Mouse (Mus musculus) myocyte (in vitro differentiated cells): ENCODE results near the gene Bcas3.

Experiments used
- CEBPB ChIP-seq: IDR thresholded peaks from 2 replicates; pipeline ENCODE4 v1.6.1; 2011; ENCODE audit warnings: mild to moderate bottlenecking, moderate library complexity; ENCODE audit not compliant: poor library complexity, insufficient read depth, severe bottlenecking
- E2F4 ChIP-seq: IDR thresholded peaks from one replicate; pipeline ENCODE4 v1.6.1; 2011; ENCODE audit warnings: mild to moderate bottlenecking, control low read depth, moderate library complexity; ENCODE audit not compliant: insufficient read depth
- MAX ChIP-seq: IDR thresholded peaks from one replicate; pipeline ENCODE4 v1.6.1; 2011; ENCODE audit warnings: low read depth, mild to moderate bottlenecking, control low read depth
- MYOD1 ChIP-seq, 3 experiments: IDR thresholded peaks; one replicate each; pipeline ENCODE4 v1.6.1; 2011; ENCODE audit warnings: control low read depth in 2 of 3, low read depth in 2 of 3, mild to moderate bottlenecking in 2 of 3, moderate library complexity in 1 of 3; ENCODE audit not compliant: insufficient read length in 2 of 3, control insufficient read depth in 1 of 3
- MYOG ChIP-seq, 3 experiments: IDR thresholded peaks; one replicate each; pipeline ENCODE4 v1.6.1; 2011; ENCODE audit warnings: control low read depth in 2 of 3, low read depth in 2 of 3, mild to moderate bottlenecking in 2 of 3; ENCODE audit not compliant: insufficient read length in 2 of 3, control insufficient read depth in 1 of 3, insufficient read depth in 1 of 3
- POLR2A ChIP-seq: IDR thresholded peaks from one replicate; pipeline ENCODE4 v1.6.1; 2011; ENCODE audit warnings: low read depth, mild to moderate bottlenecking, control low read depth, moderate library complexity; ENCODE audit not compliant: insufficient read length
- POLR2AphosphoS2 ChIP-seq: IDR thresholded peaks from one replicate; pipeline ENCODE4 v1.6.1; 2011; ENCODE audit warnings: low read depth, control low read depth; ENCODE audit not compliant: insufficient read length
- REST ChIP-seq: IDR thresholded peaks from one replicate; pipeline ENCODE4 v1.6.1; 2011; ENCODE audit warnings: mild to moderate bottlenecking, control low read depth, moderate library complexity; ENCODE audit not compliant: insufficient read depth, insufficient read length
- TCF12 ChIP-seq: IDR thresholded peaks from one replicate; pipeline ENCODE4 v1.6.1; 2011; ENCODE audit warnings: mild to moderate bottlenecking, control low read depth; ENCODE audit not compliant: poor library complexity, insufficient read depth, severe bottlenecking
- TCF3 ChIP-seq: IDR thresholded peaks from one replicate; pipeline ENCODE4 v1.6.1; 2011; ENCODE audit warnings: low read depth, control low read depth; ENCODE audit not compliant: insufficient read length
- USF1 ChIP-seq: IDR thresholded peaks from one replicate; pipeline ENCODE4 v1.6.1; 2011; ENCODE audit warnings: low read depth, mild to moderate bottlenecking, control low read depth, moderate library complexity

DNA sequence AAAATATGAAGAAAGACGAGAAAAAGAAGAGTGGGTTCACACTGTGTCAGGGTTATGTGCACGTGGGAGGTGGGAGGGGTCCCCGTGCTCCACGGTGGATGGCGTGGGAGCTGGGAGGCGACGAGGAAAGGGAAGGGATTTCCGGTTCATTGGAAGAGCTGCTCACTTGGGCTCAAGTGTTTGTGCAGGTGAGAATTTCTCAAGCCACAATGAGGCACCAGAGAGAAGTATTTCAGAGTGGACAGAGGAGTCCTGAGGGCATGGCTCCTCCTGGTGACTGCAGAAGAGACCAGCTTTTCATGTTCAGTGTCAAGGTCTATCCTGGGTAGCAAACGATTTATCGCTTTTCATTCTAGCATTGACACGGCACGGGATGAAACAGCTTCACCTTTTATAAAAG is 167.3 kb downstream of the Bcas3 start:
- no peak for TF ChIP-seq E2F4
- TF ChIP-seq POLR2A: no peak
- no peak for TF ChIP-seq MYOD1 (IDR thresholded peaks at IDR 0.05; ENCODE audit: control insufficient read depth in 1 of 3, insufficient read length in 2 of 3, low read depth in 2 of 3)
- TF ChIP-seq USF1: no peak
- no peak for TF ChIP-seq POLR2AphosphoS2
- no peak for TF ChIP-seq REST
- TF ChIP-seq TCF12: no peak
- TF ChIP-seq TCF3: no peak
- no peak for TF ChIP-seq MYOG (IDR thresholded peaks at IDR 0.05; ENCODE audit: control insufficient read depth in 1 of 3, insufficient read depth in 1 of 3, insufficient read length in 2 of 3, low read depth in 2 of 3)
- TF ChIP-seq MAX: no peak
- TF ChIP-seq CEBPB: no peak
